9 mouse cellular contexts compared by ENCODE assay signal in genomic region chr8:106134751-106135571, GRCm38 (mm10). TPM values are rescaled to one million over a fixed set of nuclear protein-coding genes. Genes with fewer than 3 reads are reported as not detected.
A peak's percentile ranks its signal among the peaks of the same experiment; 100 is the strongest.
DNase-seq lines count a peak whose midpoint lies in the region; ATAC-seq and TF ChIP-seq lines count a peak whose summit lies in the region.
"Had no signal": no experiment of that assay in that cellular context is flagged by ENCODE, and none has a peak within 500 bp of the region (broad histone marks: within the 10 kb centered on the region; RNA-seq: fewer than 3 reads in every experiment).

No protein-coding gene starts in this region.

- H3K4me1 ChIP-seq in heart, embryonic 16.5 days (ENCODE audit: control insufficient read depth, insufficient read depth, low read length) = peaks cover 21% of the 10 kb centered on the region
- 0 out of 2 replicates have a peak, but pooled peaks cover 3% of the 10 kb centered on the region for H3K4me1 ChIP-seq in intestine, postnatal 0 days (replicated peaks; ENCODE audit: control insufficient read depth, insufficient read depth, low read length)
- no peaks in the 10 kb centered on the region; a peak in 1 of 4 replicates for H3K4me1 ChIP-seq in liver, embryonic 14.5 days (replicated peaks; ENCODE audit: control insufficient read depth in 2 of 2, insufficient read depth in 2 of 2, low read length in 1 of 2)
- H3K4me1 ChIP-seq in hindbrain, embryonic 14.5 days (replicated peaks; ENCODE audit: control insufficient read depth, insufficient read depth, low read length) = peaks cover 22% of the 10 kb centered on the region
- H3K4me1 ChIP-seq in midbrain, embryonic 16.5 days (ENCODE audit: control insufficient read depth, insufficient read depth, low read length) = peaks cover 25% of the 10 kb centered on the region

- peaks cover 23% of the 10 kb centered on the region for H3K27me3 ChIP-seq in heart, embryonic 16.5 days (ENCODE audit: control insufficient read depth, insufficient read depth, low read length)
- 0 out of 2 replicates have a peak, but pooled peaks cover 3% of the 10 kb centered on the region for H3K27me3 ChIP-seq in intestine, postnatal 0 days (replicated peaks; ENCODE audit: control insufficient read depth, insufficient read depth, low read length)
- H3K27me3 ChIP-seq in liver, embryonic 14.5 days (ENCODE audit: control insufficient read depth, insufficient read depth, low read length) = peaks cover 55% of the 10 kb centered on the region
- H3K27me3 ChIP-seq in hindbrain, embryonic 14.5 days (ENCODE audit: control insufficient read depth, insufficient read depth, low read length) = peaks cover 70% of the 10 kb centered on the region
- peaks cover 61% of the 10 kb centered on the region for H3K27me3 ChIP-seq in midbrain, embryonic 16.5 days (ENCODE audit: control insufficient read depth, insufficient read depth, low read depth, low read length)

- WGBS in heart, embryonic 16.5 days = 29% methylated on average over 14 of the region's 14 CpGs
- WGBS in intestine, postnatal 0 days = 11% methylated on average over 14 of the region's 14 CpGs
- 30% methylated on average over 14 of the region's 14 CpGs for WGBS in liver, embryonic 14.5 days (ENCODE audit: insufficient replicate concordance)
- WGBS in hindbrain, embryonic 14.5 days = 36% methylated on average over 14 of the region's 14 CpGs
- 28% methylated on average over 14 of the region's 14 CpGs for WGBS in midbrain, embryonic 16.5 days

- DNase-seq in heart, postnatal 10 days = no peak
- DNase-seq in liver, embryonic 14.5 days (ENCODE audit: low read depth in 3 of 3, low spot score in 3 of 3) = no peak
- peak; percentile 87 to 88 for DNase-seq in urinary bladder, adult 18-20 months (ENCODE audit: low spot score in 2 of 2)
- no peak for DNase-seq in hindbrain, embryonic 14.5 days (ENCODE audit: low spot score)
- DNase-seq in spleen, adult 18-20 months = no peak

- no peak overlapping the region for H3K4me3 ChIP-seq in heart, embryonic 16.5 days (ENCODE audit: low read length)
- peak overlapping the region; percentile 54 for H3K4me3 ChIP-seq in intestine, postnatal 0 days (ENCODE audit: low read depth, low read length)
- H3K4me3 ChIP-seq in liver, embryonic 14.5 days (ENCODE audit: insufficient read depth in 1 of 2, low read depth in 2 of 2, low read length in 2 of 2) = peak overlapping the region; percentile 46 to 47
- no peak overlapping the region for H3K4me3 ChIP-seq in hindbrain, embryonic 14.5 days (replicated peaks; ENCODE audit: low read length)
- no peak overlapping the region for H3K4me3 ChIP-seq in midbrain, embryonic 16.5 days (ENCODE audit: low read depth, low read length)

- 0 out of 2 replicates have a peak, but pooled peaks have one; percentile 1 for TF ChIP-seq CTCF in intestine, postnatal 0 days (IDR thresholded peaks at IDR 0.05; ENCODE audit: low read depth)
- TF ChIP-seq CTCF in liver, embryonic 14.5 days (IDR thresholded peaks at IDR 0.05; ENCODE audit: low read depth) = no peak

- intact Hi-C loops in heart, postnatal 10 days (cut with DNase I) = no loop called here

- no peak for ATAC-seq in heart, embryonic 16.5 days (replicated peaks; ENCODE audit: extremely low read depth, insufficient read depth, low FRiP score)
- ATAC-seq in intestine, postnatal 0 days = peak; percentile 81
- peak; percentile 24; the same call in 1 of the 2 replicates for ATAC-seq in liver, embryonic 14.5 days (ENCODE audit: insufficient read depth)
- no peak for ATAC-seq in hindbrain, embryonic 14.5 days (ENCODE audit: low FRiP score)
- no peak for ATAC-seq in midbrain, embryonic 16.5 days

- H3K27ac ChIP-seq in heart, embryonic 16.5 days (ENCODE audit: low read length) = no peak overlapping the region; the same call in 1 of the 2 replicates
- peak overlapping the region; percentile 87 for H3K27ac ChIP-seq in intestine, postnatal 0 days (ENCODE audit: low read depth, low read length)
- H3K27ac ChIP-seq in liver, embryonic 14.5 days = no peak overlapping the region
- H3K27ac ChIP-seq in hindbrain, embryonic 14.5 days = no peak overlapping the region
- no peak overlapping the region for H3K27ac ChIP-seq in midbrain, embryonic 16.5 days (ENCODE audit: low read length)

- TF ChIP-seq EP300 in liver, embryonic 14.5 days (IDR thresholded peaks at IDR 0.05; ENCODE audit: low read depth) = no peak

- H3K9ac ChIP-seq in heart, embryonic 16.5 days (ENCODE audit: low read length) = no peak overlapping the region
- peak overlapping the region; percentile 58 for H3K9ac ChIP-seq in intestine, postnatal 0 days (ENCODE audit: low read depth, low read length)
- no peak overlapping the region for H3K9ac ChIP-seq in liver, embryonic 14.5 days (replicated peaks)
- no peak overlapping the region for H3K9ac ChIP-seq in hindbrain, embryonic 14.5 days
- H3K9ac ChIP-seq in midbrain, embryonic 16.5 days (ENCODE audit: low read depth, low read length) = no peak overlapping the region

- H3K4me2 ChIP-seq in heart, embryonic 16.5 days (ENCODE audit: low read depth, low read length) = peak overlapping the region; percentile 81; the same call in 1 of the 2 replicates
- peak overlapping the region; percentile 82 for H3K4me2 ChIP-seq in intestine, postnatal 0 days (replicated peaks; ENCODE audit: low read depth)
- peak overlapping the region; percentile 57 for H3K4me2 ChIP-seq in liver, embryonic 14.5 days (ENCODE audit: low read depth)
- H3K4me2 ChIP-seq in hindbrain, embryonic 14.5 days (replicated peaks) = no peak overlapping the region
- no peak overlapping the region for H3K4me2 ChIP-seq in midbrain, embryonic 16.5 days (ENCODE audit: low read length)

- no peaks in the 10 kb centered on the region for H3K9me3 ChIP-seq in heart, embryonic 16.5 days (replicated peaks; ENCODE audit: control insufficient read depth, low read length)
- no peaks in the 10 kb centered on the region for H3K9me3 ChIP-seq in intestine, postnatal 0 days (ENCODE audit: control insufficient read depth)
- H3K9me3 ChIP-seq in liver, embryonic 14.5 days (ENCODE audit: control insufficient read depth, low read length) = no peaks in the 10 kb centered on the region
- no peaks in the 10 kb centered on the region for H3K9me3 ChIP-seq in hindbrain, embryonic 14.5 days (ENCODE audit: control insufficient read depth, low read length)
- H3K9me3 ChIP-seq in midbrain, embryonic 16.5 days (replicated peaks; ENCODE audit: control insufficient read depth, low read length, poor library complexity, severe bottlenecking) = no peaks in the 10 kb centered on the region

- peaks cover 6% of the 10 kb centered on the region; the same call in 1 of the 2 replicates for H3K36me3 ChIP-seq in heart, embryonic 16.5 days (ENCODE audit: control insufficient read depth, insufficient read depth)
- peaks cover 37% of the 10 kb centered on the region for H3K36me3 ChIP-seq in intestine, postnatal 0 days (ENCODE audit: control insufficient read depth, insufficient read depth)
- peaks cover 6% of the 10 kb centered on the region; the same call in 1 of the 2 replicates for H3K36me3 ChIP-seq in liver, embryonic 14.5 days (replicated peaks; ENCODE audit: control insufficient read depth, insufficient read depth, low read depth)
- peaks cover 13% of the 10 kb centered on the region for H3K36me3 ChIP-seq in hindbrain, embryonic 14.5 days (replicated peaks; ENCODE audit: control insufficient read depth, insufficient read depth)
- H3K36me3 ChIP-seq in midbrain, embryonic 16.5 days (ENCODE audit: control insufficient read depth, insufficient read depth, low read length) = 0 out of 2 replicates have a peak, but pooled peaks cover 2% of the 10 kb centered on the region

RNA-seq across cellular contexts. Expression of gene Esrp2, which starts 1.8 kb away (rescaled TPM):
- 1.9 and 6.6 TPM in 2 replicates for polyA plus RNA-seq in heart, embryonic 16.5 days (2015; fragmentation: Nextera tagmentation; extraction: Ambion mirVana)
- total RNA-seq in heart, postnatal 10 days (2021) = 1 to 10 TPM in 1 of 2 experiments, under 1 TPM in 1; 0.64 to 1.2 TPM
- 9.2 and 11.0 TPM in 2 replicates for polyA plus RNA-seq in intestine, postnatal 0 days (2015; fragmentation: Nextera tagmentation; extraction: Ambion mirVana)
- 6.7 and 7.7 TPM in 2 replicates for polyA plus RNA-seq in liver, embryonic 14.5 days (2012; rRNA removed)
- 6.6 and 7.0 TPM in 2 replicates for polyA plus RNA-seq in liver, embryonic 14.5 days (2014; fragmentation: Nextera tagmentation; extraction: Ambion mirVana)
- 0.19 TPM in 1 of 2 replicates, not detected in the other for polyA plus RNA-seq in hindbrain, embryonic 14.5 days (2014; fragmentation: Nextera tagmentation; extraction: Ambion mirVana)
- polyA plus RNA-seq in midbrain, embryonic 16.5 days (2015; fragmentation: Nextera tagmentation; extraction: Ambion mirVana) = 0.14 and 0.29 TPM in 2 replicates
- total RNA-seq: gastrocnemius, adult 18-20 months had no signal

RNA-seq across cellular contexts. Expression of gene Pla2g15, which starts 15.2 kb away (rescaled TPM):
- polyA plus RNA-seq in heart, embryonic 16.5 days (2015; fragmentation: Nextera tagmentation; extraction: Ambion mirVana) = 7.7 and 7.8 TPM in 2 replicates
- total RNA-seq in heart, postnatal 10 days (2021) = 1 to 10 TPM; 6.9 to 8.0 TPM
- 7.4 and 7.9 TPM in 2 replicates for polyA plus RNA-seq in intestine, postnatal 0 days (2015; fragmentation: Nextera tagmentation; extraction: Ambion mirVana)
- 2.8 and 2.9 TPM in 2 replicates for polyA plus RNA-seq in liver, embryonic 14.5 days (2012; rRNA removed)
- polyA plus RNA-seq in liver, embryonic 14.5 days (2014; fragmentation: Nextera tagmentation; extraction: Ambion mirVana) = 2.5 TPM in 2 replicates
- 7.9 and 9.1 TPM in 2 replicates for polyA plus RNA-seq in hindbrain, embryonic 14.5 days (2014; fragmentation: Nextera tagmentation; extraction: Ambion mirVana)
- polyA plus RNA-seq in midbrain, embryonic 16.5 days (2015; fragmentation: Nextera tagmentation; extraction: Ambion mirVana) = 24.5 and 25.2 TPM in 2 replicates

RNA-seq across cellular contexts. Expression of gene Slc7a6, which starts 33.7 kb away (rescaled TPM):
- 21.1 and 28.5 TPM in 2 replicates for polyA plus RNA-seq in heart, embryonic 16.5 days (2015; fragmentation: Nextera tagmentation; extraction: Ambion mirVana)
- 10 to 100 TPM; 17.8 to 20.3 TPM for total RNA-seq in heart, postnatal 10 days (2021)
- polyA plus RNA-seq in intestine, postnatal 0 days (2015; fragmentation: Nextera tagmentation; extraction: Ambion mirVana) = 18.0 and 18.4 TPM in 2 replicates
- 3.8 TPM in 2 replicates for polyA plus RNA-seq in liver, embryonic 14.5 days (2012; rRNA removed)
- polyA plus RNA-seq in liver, embryonic 14.5 days (2014; fragmentation: Nextera tagmentation; extraction: Ambion mirVana) = 8.2 and 10.2 TPM in 2 replicates
- 65.8 and 67.3 TPM in 2 replicates for polyA plus RNA-seq in hindbrain, embryonic 14.5 days (2014; fragmentation: Nextera tagmentation; extraction: Ambion mirVana)
- polyA plus RNA-seq in midbrain, embryonic 16.5 days (2015; fragmentation: Nextera tagmentation; extraction: Ambion mirVana) = 41.8 and 53.5 TPM in 2 replicates

Comparison
In these comparisons a context has a peak if more than half of its experiments do, and no peak if none do; other contexts are left out.
1. ATAC-seq: peak in intestine, postnatal 0 days (single experiment) and liver, embryonic 14.5 days (single experiment); none in heart, embryonic 16.5 days (single experiment), hindbrain, embryonic 14.5 days (single experiment) and midbrain, embryonic 16.5 days (single experiment).
2. H3K4me2 ChIP-seq: peak in heart, embryonic 16.5 days (single experiment), intestine, postnatal 0 days (single experiment) and liver, embryonic 14.5 days (single experiment); none in hindbrain, embryonic 14.5 days (single experiment) and midbrain, embryonic 16.5 days (single experiment).
3. H3K4me3 ChIP-seq: peak in intestine, postnatal 0 days (single experiment) and liver, embryonic 14.5 days (2 of 2); none in heart, embryonic 16.5 days (single experiment), hindbrain, embryonic 14.5 days (single experiment) and midbrain, embryonic 16.5 days (single experiment).
4. DNase-seq: peak in urinary bladder, adult 18-20 months (2 of 2); none in heart, postnatal 10 days (0 of 2), liver, embryonic 14.5 days (0 of 3), hindbrain, embryonic 14.5 days (single experiment) and spleen, adult 18-20 months (0 of 2).